Mouse (Mus musculus) hindbrain, embryonic 11.5 days (tissue): ENCODE results near the gene Dgkh. TPM values are rescaled to one million over a fixed set of nuclear protein-coding genes. Genes with fewer than 3 reads are reported as not detected.

Experiments
- ATAC-seq: fragments of 200-750 bp; cut with Nextera tagmentation; 2 replicates; pipeline ENCODE4 v1.8.0; 2017; ENCODE audit warnings: mild to moderate bottlenecking, moderate TSS enrichment, moderate library complexity; ENCODE audit not compliant: low FRiP score
- DNase-seq: peaks from one replicate; pipeline ENCODE4 v3.0.0-alpha.2; 2015; ENCODE audit warnings: low spot score
- H3K27ac ChIP-seq: fragments of 300-500 bp; sonication (generic); 2 replicates; pipeline ENCODE4 v1.5.1; 2014; ENCODE audit warnings: mild to moderate bottlenecking, low read depth, low read length
- H3K27me3 ChIP-seq: fragments of 300-500 bp; sonication (generic); 2 replicates; pipeline ENCODE4 v1.6.1; 2014; ENCODE audit warnings: mild to moderate bottlenecking, low read length, moderate library complexity, mixed read lengths; ENCODE audit not compliant: control insufficient read depth, insufficient read depth
- H3K36me3 ChIP-seq: fragments of 300-500 bp; sonication (generic); 2 replicates; pipeline ENCODE4 v1.6.1; 2014; ENCODE audit warnings: mild to moderate bottlenecking, low read length, moderate library complexity, mixed read lengths; ENCODE audit not compliant: control insufficient read depth, insufficient read depth
- H3K4me1 ChIP-seq: fragments of 300-500 bp; sonication (generic); replicated peaks from 2 replicates; pipeline ENCODE4 v1.6.1; 2014; ENCODE audit warnings: low read length, mixed read lengths; ENCODE audit not compliant: control insufficient read depth, insufficient read depth
- H3K4me2 ChIP-seq: fragments of 300-500 bp; sonication (generic); replicated peaks from 2 replicates; pipeline ENCODE4 v1.6.1; 2014; ENCODE audit warnings: mild to moderate bottlenecking, low read depth, low read length
- H3K4me3 ChIP-seq: fragments of 300-500 bp; sonication (generic); 2 replicates; pipeline ENCODE4 v1.5.1; 2014; ENCODE audit warnings: low read depth, low read length
- H3K9ac ChIP-seq: fragments of 300-500 bp; sonication (generic); 2 replicates; pipeline ENCODE4 v1.6.1; 2014; ENCODE audit warnings: low read depth, low read length
- H3K9me3 ChIP-seq: fragments of 300-500 bp; sonication (generic); 2 replicates; pipeline ENCODE4 v1.6.1; 2016; ENCODE audit warnings: low read length; ENCODE audit not compliant: control insufficient read depth
- WGBS: fragments of 180-500 bp; shearing (Covaris S2); extraction: QIAGEN DNeasy Blood & Tissue Kit; methylation state at CpG from one replicate; pipeline ENCODE4 v1.1.7; 2014; 5-methylcytosine and 5-hydroxymethylcytosine counted together
- polyA plus RNA-seq: library from polyadenylated mRNA; unstranded; fragments of >200 nt; fragmentation: Nextera tagmentation; extraction: Ambion mirVana; gene quantifications from 2 replicates; pipeline ENCODE4 v1.2.1, GENCODE M21; 2014

Gene Dgkh
- polyA plus RNA-seq, 1 experiment from 2014 or later: 2.2 TPM

DNA sequence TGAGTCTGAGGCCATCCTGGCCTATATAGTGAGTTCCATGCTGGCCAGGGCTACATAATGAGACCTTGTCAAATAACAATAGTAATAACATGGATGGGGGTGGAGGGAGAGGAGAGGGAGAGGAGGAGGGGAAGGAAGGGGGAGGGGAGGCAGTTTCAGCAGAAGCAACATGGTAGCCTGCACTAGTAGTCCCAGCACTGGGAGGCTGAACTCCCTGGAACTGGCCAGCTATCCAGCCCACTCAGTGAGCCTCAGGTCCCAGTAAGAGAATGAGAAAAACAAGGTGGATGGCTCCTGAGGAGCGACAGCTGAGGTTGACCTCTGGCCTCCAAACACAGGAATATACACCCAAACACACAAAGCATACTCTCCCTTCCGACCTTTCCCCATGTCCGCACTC is 27.0 kb downstream of the Dgkh start:
- 80% methylated on average over 3 of the region's 3 CpGs for WGBS
- ATAC-seq: no peak
- DNase-seq: no peak

DNA sequence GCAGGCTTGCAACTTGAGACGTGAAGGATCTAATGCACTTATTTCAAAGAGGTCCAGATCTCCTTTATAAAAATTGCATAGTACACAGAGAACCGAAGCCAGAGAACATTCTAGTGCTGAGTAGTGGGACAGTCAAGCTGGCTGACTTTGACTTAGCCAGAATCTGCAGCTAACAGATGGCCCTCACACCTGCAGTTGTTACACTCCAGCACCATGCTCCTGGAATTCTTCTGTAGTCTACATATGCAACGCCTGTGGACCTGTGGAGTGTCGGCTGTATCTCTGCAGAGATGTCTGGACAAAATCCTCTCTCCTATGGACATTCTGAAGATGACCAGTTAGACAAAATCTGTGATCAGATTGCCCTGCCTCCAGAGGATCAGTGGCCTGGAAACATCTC is 28.6 kb downstream of the Dgkh start:
- Histone ChIP-seq H3K36me3 (no peaks in the 10 kb centered on the region), H3K9me3 (no peaks in the 10 kb centered on the region), H3K9ac (no peak overlapping the region), H3K27ac (no peak overlapping the region), H3K27me3 (no peaks in the 10 kb centered on the region), H3K4me3 (no peak overlapping the region), H3K4me2 (no peak overlapping the region), H3K4me1 (no peaks in the 10 kb centered on the region)
- WGBS: 94% methylated on average over 4 of the region's 4 CpGs
- no peak for DNase-seq
- ATAC-seq: no peak

More for the DNA sequence above, 27.0 kb downstream of the Dgkh start:
- Histone ChIP-seq H3K4me2 (no peak overlapping the region), H3K4me1 (no peaks in the 10 kb centered on the region), H3K9me3 (no peaks in the 10 kb centered on the region), H3K27ac (no peak overlapping the region), H3K4me3 (no peak overlapping the region), H3K9ac (no peak overlapping the region), H3K36me3 (no peaks in the 10 kb centered on the region), H3K27me3 (no peaks in the 10 kb centered on the region)

DNA sequence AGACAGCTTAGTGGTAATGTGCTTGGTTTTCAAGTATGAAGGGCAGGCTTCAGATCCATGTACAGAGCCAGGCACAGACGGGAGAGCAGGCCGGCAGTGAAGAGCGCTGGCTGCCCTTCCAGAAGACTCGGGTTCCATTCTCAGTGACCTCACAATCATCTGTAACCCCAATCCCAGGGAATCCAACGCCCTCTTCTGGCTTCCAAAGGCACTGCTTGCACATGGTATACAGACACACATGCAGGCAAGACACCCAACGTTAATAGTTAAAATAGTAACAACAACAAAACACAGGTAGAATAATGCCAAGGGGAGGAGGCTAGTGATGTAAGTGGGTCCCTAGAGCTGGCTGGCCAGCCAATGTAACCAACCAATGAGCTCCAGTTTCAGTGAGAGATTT is 29.2 kb downstream of the Dgkh start:
- DNase-seq (no peak), ATAC-seq (no peak)
- 82% methylated on average over 6 of the region's 6 CpGs for WGBS
- Histone ChIP-seq H3K27me3 (no peaks in the 10 kb centered on the region), H3K4me1 (no peaks in the 10 kb centered on the region), H3K9me3 (no peaks in the 10 kb centered on the region), H3K9ac (no peak overlapping the region), H3K4me2 (no peak overlapping the region), H3K36me3 (no peaks in the 10 kb centered on the region), H3K4me3 (no peak overlapping the region), H3K27ac (no peak overlapping the region)

DNA sequence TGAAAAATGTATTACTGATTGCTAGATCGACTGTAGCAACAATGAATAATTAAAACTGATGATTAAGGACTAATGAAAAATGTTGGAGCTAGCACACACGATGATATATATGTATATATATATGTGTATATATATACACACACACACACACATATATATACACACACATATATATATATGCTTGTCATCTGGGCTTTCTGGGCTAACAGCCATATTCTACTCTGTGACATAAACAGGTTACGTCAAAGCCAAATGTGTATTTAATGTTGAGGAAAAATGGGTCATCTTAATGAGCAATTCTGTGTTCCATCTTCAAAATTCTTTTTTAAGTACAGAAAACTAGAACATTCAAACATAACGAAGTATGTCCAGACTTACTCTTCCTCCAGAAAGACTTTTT is 30.5 kb downstream of the Dgkh start:
- WGBS: 95% methylated on average over 4 of the region's 4 CpGs
- Histone ChIP-seq H3K27ac (no peak overlapping the region), H3K27me3 (no peaks in the 10 kb centered on the region), H3K9me3 (no peaks in the 10 kb centered on the region), H3K4me2 (no peak overlapping the region), H3K9ac (no peak overlapping the region), H3K36me3 (no peaks in the 10 kb centered on the region), H3K4me3 (no peak overlapping the region), H3K4me1 (no peaks in the 10 kb centered on the region)
- no peak for ATAC-seq
- no peak for DNase-seq

DNA sequence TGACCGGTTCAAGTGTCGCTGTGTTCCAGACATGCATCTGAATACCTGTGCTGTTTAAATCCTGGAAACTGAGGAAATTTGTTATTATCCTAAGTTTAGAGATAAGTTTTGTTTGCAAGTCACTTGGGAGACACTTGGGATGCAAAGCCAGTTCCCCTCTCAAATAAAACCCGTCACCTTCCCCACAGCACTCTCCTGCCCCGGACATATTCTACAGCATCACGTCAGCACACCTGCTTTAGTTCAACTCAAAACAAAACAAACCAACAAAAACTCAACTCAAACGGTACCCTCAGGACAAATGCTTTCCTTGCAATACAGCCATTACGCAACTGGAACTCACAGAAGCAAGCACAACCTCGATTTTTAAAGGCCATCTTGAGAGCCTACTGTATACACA is 31.1 kb downstream of the Dgkh start:
- Histone ChIP-seq H3K4me2 (no peak overlapping the region), H3K9ac (no peak overlapping the region), H3K4me1 (no peaks in the 10 kb centered on the region), H3K9me3 (no peaks in the 10 kb centered on the region), H3K27me3 (no peaks in the 10 kb centered on the region), H3K4me3 (no peak overlapping the region), H3K27ac (no peak overlapping the region), H3K36me3 (no peaks in the 10 kb centered on the region)
- ATAC-seq (no peak), DNase-seq (no peak)
- 81% methylated on average over 8 of the region's 8 CpGs for WGBS

DNA sequence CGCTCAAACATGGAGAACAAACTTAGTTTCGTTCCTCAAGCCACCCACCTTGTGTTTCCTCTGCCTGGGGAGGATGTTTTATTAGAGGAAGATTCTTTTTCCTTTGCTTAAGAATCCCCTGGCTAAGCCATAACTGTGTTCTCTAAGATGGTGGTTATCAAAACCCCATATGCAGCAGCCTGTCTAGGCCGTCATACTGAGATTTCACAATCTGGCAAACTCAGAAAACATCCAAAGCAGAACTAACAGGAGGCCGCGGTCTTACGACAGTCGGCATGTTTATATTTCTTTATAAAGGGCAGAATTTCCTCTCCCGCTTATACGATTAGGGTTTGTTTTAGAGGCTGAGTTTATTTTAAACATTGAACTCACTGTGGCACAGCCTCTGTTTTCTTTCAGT is 31.5 kb downstream of the Dgkh start:
- no peak for DNase-seq
- WGBS: 88% methylated on average over 9 of the region's 9 CpGs

DNA sequence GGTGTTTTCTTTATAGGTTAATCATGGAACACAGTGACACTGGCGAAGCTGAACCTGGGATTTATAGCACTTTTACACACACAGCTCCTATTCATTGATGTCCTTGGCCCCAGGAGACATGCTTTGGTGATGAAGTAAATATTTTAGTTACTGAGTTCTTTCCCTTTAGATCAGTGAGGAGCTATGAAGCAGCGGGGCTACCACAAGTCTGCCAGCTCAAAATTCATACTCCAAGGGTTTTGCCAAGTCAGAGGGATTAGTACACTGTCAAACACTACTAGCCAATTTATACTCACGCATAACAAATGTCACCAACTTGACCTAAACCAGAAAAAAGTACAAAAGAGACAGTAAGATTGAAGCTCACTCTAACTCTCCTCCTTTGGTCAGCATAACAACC is 32.9 kb downstream of the Dgkh start:
- Histone ChIP-seq H3K36me3 (no peaks in the 10 kb centered on the region), H3K27me3 (no peaks in the 10 kb centered on the region), H3K4me3 (no peak overlapping the region), H3K27ac (no peak overlapping the region), H3K9ac (no peak overlapping the region), H3K9me3 (no peaks in the 10 kb centered on the region), H3K4me1 (no peaks in the 10 kb centered on the region), H3K4me2 (no peak overlapping the region)
- ATAC-seq (no peak), DNase-seq (no peak)
- WGBS: 86% methylated on average over 3 of the region's 3 CpGs

More for the DNA sequence above, 31.5 kb downstream of the Dgkh start:
- Histone ChIP-seq H3K36me3 (no peaks in the 10 kb centered on the region), H3K9me3 (no peaks in the 10 kb centered on the region), H3K4me1 (no peaks in the 10 kb centered on the region), H3K4me2 (no peak overlapping the region), H3K9ac (no peak overlapping the region), H3K27ac (no peak overlapping the region), H3K4me3 (no peak overlapping the region), H3K27me3 (no peaks in the 10 kb centered on the region)
- ATAC-seq: no peak

DNA sequence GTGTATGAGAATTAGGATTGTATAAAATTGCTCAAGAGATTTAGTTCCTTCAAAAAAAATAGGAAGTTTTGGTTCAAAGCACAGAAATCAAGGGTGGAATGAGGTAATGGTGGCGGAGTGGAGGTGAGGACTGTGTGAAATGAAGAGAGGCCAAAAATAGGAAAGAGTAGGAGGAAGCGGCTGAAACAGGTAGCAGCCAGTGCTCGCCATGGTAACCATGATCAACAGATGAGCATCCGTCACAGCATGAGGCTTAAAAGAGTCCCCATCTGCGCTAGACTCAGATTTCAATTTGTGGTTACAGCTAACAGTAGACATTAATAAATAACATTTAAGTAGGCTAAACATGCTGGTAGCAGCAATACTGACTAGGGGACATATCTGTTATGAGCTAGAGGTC is 33.4 kb downstream of the Dgkh start:
- DNase-seq: no peak
- WGBS: 83% methylated on average over 5 of the region's 5 CpGs

DNA sequence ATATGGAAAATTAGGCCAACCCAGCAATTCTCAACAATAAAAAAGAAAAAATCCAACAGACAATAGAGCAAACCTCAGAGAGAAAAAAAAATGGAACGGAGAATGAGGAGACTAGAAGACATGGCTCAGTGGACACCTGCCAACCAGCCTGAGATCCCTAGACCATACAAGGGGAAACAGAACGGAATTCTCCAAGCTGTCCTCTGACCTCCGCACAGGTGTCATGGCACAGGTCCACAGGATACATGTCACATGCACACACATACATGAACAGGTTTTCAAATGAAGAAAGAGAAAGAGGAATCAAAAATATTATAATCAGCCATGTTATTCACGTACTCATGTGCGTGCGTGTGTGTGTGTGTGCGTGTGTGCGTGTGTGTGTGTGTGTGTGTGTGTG is 38.5 kb downstream of the Dgkh start:
- no peak for ATAC-seq
- WGBS: 93% methylated on average over 8 of the region's 8 CpGs

More for the DNA sequence above, 33.4 kb downstream of the Dgkh start:
- H3K9me3 ChIP-seq: no peaks in the 10 kb centered on the region
- no peak overlapping the region for H3K4me2 ChIP-seq
- H3K9ac ChIP-seq: no peak overlapping the region
- H3K27ac ChIP-seq: no peak overlapping the region
- H3K27me3 ChIP-seq: no peaks in the 10 kb centered on the region
- no peak for ATAC-seq
- H3K4me1 ChIP-seq: no peaks in the 10 kb centered on the region
- H3K4me3 ChIP-seq: no peak overlapping the region
- H3K36me3 ChIP-seq: no peaks in the 10 kb centered on the region

More for the DNA sequence above, 38.5 kb downstream of the Dgkh start:
- Histone ChIP-seq H3K9ac (no peak overlapping the region), H3K36me3 (no peaks in the 10 kb centered on the region), H3K27me3 (no peaks in the 10 kb centered on the region), H3K4me2 (no peak overlapping the region), H3K27ac (no peak overlapping the region), H3K4me1 (no peaks in the 10 kb centered on the region), H3K9me3 (no peaks in the 10 kb centered on the region), H3K4me3 (no peak overlapping the region)
- no peak for DNase-seq
